Mouse (Mus musculus) heart, postnatal 25 days (tissue): ENCODE results near the gene Flad1. TPM values are rescaled to one million over a fixed set of nuclear protein-coding genes. Genes with fewer than 3 reads are reported as not detected.

Experiments
- DNase-seq: peaks from one replicate; pipeline ENCODE4 v3.0.0; 2022; ENCODE audit warnings: low spot score
- intact Hi-C: fragments of 180-260 bp; cut with DNase I; formaldehyde crosslinking; loops from one replicate; pipeline ENCODE4 v1.15.1; 2025
- total RNA-seq, 2 experiments: library from RNA; stranded (reverse); gene quantifications; 2 replicates each; pipeline ENCODE4 v1.2.3; 2021

Gene Flad1
- total RNA-seq, 2 experiments from 2014 or later = 57.5 to 60.8 TPM

DNA sequence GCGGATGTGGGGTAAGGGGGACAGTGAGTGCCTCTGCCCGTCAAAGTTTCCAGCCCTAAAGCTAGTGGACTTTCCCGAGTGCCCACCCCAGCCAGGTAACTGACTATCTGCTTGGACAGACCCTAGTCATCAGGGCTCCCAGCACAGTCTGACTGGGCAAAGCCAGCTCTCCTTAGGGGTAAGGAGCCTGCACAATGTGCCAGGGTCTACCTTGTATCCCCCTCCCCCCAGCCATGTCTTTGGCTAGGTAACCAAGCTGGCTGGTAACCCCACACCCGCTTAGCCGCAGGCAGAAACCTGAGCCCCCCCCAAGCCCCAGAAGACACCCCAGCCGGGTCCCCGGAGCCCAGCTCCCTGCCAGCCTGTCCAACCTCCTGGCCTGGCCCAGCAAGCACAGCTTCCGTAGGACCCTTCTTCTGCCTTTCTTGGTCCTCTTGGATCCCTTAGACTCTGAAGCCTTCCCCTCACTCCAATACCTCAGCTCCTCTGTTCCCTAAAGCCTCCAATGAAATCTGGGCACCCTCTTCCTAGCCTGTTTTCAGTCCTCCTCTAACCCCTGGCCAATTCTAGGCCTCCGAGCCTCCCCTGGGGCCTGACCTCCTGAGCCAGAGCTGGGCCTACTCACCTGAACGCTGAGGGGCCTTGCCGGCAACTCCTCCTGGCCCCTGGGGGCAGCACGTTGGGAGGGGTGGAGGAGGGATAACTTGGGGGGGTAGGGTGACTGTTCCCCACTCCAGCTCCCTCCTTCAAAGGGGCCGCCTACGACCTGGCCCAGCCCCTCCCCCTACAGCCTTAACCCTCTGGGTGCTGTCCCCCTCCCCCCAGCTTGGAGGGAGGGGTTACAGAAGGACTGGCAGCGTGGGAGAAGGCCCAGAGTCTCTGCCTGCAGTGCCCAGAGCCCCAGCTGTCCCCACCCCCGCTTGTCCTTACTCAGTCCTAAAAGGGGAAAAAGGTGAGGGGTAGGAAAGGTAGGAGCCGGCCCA is 24.9 kb downstream of the Flad1 start:
- no peak for DNase-seq
- intact Hi-C loops = no loop called here

DNA sequence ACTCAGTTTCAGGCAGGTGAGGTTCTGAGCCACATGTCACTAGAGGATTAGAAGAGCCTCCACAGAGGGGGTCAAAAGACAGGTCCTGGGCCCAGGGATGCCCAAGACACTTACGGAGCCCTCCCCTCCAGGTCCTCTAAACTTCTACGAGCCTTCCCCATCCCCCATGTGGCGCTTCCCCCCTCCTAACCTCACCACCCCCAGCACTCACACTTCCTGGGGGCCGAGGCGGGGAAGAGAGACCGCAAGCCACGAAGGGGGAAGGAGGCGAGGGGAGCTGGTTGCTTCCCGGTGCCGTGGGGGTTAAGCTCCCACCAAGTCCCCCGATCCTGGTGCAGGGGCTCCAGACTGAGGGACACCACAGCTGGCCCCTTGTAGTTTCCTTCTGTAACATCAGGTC is 26.2 kb downstream of the Flad1 start:
- intact Hi-C loops = no loop called here
- no peak for DNase-seq

DNA sequence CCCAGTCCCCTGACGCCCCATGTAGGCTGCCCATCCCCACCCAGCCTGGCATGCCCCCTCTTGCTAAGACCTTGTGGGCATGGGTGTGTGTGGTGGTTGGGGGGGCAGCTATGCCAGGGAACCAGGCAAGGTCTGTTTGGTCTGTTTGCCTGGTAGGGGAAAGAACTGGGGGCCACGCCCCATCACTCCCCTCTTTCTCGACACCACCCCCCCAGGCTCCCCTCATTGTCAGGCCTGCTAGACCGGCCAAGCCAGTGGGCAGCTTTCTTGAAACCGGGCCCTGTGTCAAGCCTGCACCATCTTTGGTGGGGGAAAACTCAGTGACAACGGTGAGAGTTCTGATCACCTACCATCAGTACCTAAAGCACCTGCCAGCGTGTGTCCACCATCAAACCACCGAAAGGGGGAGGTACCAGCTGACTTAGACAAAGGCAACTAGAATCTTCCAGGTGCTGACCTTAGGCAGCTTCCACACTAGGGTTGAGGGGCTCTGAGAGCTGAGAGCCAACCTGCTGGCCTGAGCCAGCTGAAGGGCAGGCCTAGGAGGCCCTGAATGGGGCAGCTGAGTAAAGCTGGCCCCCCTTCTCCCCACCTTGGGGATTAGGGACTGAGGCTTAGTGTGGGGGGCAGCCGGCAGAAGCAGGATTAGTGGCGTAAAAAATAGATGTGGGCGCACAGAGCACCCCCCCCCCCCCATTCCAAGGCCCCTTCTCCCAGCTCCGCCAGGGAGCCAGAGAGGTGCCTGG is 27.2 kb downstream of the Flad1 start:
- intact Hi-C loops = no loop called here
- no peak for DNase-seq

DNA sequence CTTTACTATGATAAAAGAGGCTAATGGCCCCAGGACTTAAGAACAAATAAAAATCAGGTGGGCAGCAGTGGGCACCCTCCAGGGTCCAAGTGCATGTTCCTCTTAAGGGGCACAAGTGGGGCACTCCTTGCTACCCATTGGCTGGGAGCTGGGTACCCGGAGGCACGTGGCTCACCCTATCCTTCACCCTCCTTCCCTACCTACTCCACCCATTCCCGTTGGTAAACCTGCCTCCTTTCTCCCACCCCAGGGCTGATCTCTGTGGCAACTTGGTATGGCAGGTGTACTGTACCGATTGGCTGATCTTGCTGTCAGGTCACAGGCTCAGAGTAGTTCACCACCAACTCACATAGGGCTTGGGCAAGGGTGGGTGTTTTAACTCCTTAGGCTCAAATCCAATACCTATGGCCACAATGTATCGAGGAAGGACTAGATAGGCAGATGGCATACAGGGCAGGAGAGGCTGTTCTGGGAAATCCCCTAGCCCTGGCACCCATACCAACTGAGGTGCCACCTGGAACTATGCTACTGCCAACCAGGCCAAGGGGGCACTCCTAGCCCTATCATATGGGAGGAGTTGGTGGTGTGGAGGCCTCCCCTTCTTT is 27.9 kb downstream of the Flad1 start:
- intact Hi-C loops = no loop called here
- no peak for DNase-seq

DNA sequence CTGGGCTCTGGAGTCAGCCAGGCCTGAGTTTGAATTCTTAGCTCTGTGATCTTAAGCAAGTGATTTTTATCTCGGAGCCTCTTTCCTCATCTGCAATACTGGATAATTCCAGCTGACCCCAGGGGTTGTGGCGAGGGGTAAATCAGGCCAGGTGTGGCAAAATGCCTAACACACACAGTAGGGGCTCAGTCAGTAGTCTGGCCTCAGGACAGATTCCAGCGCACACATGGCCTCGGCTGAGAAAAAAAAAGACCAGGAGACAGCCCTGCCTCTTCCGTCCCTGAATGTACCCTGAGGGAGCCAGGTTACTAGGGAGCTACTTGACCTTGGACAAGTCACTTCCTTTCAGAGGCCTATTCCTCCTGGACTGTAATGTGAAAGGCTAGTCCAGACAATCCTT is 28.7 kb downstream of the Flad1 start:
- no peak for DNase-seq
- intact Hi-C loops = no loop called here

DNA sequence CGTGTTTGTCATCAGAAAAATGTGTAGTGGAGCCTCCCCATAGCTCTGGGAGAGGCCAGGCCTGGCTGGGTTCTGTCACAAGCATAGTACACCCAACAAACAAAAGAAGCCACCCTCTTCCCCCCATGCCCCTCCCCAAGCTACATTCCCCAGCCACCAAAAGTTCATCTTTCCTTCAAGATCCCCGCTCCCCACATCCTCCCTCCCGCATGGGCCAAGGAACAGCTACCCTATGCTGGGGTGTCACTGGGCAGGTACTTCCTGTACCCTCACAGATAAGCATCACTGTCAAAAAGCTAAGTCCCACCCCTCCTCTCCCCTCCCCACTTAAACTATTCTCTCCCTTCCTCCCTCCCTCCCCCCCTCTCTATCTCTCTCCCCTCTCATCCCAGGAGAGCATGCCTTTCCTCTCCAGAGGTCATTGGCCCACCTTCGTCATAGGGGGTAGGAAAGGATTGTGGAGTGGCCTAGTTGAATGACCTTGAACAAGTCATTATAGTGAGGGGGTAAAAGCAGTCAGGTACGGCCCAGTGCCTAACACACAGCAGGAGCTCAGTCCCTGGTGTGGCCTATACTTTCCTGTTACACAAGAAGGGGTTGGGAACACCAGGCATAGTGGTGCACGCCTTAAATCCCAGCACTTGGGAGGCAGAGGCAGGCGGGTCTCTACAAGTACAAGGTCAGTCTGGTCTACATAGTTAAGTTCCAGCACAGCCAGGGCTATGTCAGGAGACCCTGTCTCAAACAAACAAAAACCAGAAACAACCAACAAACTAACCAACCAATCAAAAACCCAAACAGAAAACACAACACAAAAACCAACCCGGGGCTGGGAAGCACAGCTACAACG is 29.4 kb downstream of the Flad1 start:
- intact Hi-C loops = no loop called here
- no peak for DNase-seq

DNA sequence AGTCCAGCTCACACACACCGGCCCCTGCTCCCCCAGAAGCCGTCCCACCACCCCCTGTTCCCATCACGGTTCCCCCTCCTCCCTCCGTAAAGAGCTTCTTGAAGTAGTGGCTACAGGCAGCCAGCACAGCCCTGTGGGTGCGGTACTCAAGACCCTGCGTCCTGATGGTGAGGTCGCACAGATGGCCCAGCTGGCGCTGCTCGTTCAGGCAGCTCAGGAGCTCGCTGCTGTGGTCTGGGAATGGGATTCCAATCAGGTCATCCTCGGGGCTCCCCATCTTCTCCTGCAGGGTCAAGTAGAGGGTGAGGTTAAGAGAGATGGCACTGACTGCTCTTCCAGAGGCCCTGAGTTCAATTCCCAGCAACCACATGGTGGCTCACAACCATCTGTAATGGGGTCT is 30.4 kb downstream of the Flad1 start:
- no peak for DNase-seq
- intact Hi-C loops = no loop called here

DNA sequence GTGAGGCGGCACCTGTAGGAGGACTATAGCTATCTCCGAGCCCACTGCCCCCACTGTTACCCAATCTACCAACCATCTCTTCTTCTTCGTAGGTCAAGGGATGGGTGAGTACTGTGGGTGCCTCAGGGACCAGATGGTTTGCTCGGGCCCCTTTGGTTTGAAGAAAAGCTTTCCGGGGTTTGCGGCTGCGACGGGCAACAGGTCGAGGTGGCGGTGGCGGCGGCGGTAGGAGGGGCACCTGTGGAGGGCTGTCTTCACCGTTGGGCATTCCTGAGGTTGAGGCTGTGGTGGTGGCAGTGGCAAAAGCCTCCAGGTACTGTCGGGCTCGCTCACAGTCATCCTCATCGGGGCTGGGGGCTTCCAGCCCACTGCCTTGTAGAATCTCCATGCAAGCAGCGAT is 31.0 kb downstream of the Flad1 start:
- no peak for DNase-seq
- intact Hi-C loops = no loop called here

DNA sequence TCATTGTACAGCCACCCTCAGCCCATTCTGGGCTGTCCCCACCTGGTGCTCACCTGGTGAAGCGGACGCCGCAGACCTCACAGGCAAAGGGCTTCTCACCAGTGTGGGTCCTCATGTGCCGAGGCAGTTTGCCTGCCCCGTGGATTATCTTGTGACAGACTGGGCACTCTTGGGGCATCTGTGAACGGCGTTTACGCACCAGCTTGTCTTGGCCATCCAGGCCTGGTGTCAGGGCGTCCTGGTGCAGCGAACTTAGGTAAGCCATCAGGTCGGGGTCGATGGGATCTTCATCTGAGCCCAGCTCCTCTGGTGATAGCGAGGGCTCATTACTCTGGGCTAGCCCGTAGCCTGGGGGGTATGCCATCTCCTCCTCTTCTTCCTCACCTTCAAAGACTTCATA is 31.4 kb downstream of the Flad1 start:
- intact Hi-C loops = no loop called here

DNA sequence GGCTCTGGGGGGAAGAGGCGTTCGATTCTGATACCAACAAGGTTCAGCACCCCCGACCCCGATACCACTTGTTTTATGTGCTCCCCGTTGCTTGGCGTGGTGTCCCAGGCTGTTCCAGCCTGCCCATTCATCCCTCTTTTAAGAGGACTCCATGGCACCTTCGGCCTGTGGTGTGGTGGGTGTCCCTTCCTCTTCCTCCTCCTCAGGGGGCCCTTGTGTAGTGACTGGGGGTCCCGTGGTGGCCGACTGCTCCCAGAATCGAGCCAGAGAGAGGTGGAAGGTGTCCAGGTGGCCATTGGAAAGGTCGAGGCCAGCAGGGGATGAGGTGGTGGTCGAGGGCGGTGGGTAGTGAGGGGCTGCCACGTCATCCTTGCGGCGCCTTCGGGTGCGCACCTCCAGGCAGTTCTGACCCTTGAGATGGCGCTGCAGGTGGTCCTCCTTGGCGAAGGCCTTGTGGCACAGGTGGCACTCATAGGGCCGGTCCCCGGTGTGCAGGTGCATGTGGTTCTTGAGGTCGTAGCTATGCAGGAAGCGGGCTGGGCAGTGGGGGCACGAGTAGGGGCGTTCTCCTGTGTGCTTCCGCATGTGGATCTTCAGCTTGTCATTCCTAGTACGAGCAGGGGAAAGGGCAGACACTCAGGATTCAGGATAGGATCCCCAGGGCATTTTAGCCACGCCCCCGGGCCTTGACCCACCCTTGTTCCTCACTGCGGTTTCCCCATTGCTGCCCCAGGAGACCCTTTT is 32.1 kb downstream of the Flad1 start:
- intact Hi-C loops = no loop called here
- DNase-seq = no peak

More for the DNA sequence above, 31.4 kb downstream of the Flad1 start:
- no peak for DNase-seq

DNA sequence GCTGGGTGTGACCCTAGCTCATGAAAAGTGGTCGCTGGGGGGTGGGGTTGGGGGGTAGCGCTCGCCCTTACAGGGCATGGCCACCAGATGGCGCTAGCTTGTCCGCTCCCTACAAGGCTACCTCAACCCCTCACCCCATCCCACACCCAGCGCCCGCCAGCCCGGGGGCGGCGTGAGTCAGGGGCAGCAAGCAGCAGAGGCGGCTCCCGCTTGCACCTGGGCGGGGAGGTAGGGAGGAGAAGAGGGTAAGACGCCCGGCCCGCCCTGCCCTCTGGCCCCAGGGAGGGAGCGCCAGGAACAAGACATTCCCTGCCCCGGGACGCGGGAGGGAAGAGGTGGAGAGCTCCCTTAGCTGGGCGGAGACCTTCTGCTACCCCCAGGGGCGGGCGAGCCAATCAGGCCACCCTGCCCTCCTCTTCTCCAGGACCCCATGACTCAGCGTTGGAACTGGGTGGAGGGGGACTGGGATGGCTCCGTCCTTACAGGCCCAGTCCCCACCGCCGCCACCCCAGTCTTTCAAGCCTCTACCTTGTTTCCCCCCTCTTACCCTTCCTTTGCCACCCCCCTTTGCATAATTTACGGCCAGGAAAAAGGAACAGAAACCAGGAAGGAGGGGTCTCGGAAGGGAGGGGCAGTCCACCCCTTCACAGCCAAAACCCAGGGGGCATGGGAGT is 33.1 kb downstream of the Flad1 start:
- DNase-seq = peak; percentile 76
- intact Hi-C loops = loop anchor here (1.0 kb wide), 1 partner anchor 106 kb away; no protein-coding TSS in a partner anchor

DNA sequence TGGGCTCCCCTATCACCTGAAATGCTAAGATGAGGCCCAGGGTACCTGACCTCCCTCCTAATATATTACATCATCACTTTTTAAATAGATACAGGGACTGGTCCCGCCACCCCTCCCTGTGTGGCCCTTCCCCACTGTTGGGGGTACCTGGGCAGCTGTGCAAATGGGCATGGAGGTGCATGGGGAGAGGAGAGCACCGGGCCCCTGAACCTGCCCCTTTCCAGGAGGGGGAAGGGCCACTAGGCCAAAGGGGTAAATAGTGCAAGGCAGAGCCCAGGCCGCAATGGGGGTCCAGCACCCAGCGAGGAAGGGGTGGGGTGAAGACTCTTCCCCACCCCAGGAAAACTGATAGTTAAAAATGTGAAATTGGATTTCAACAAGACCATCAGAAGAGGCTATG is 33.8 kb downstream of the Flad1 start:
- DNase-seq = no peak
- intact Hi-C loops = loop anchor here (1.0 kb wide), 1 partner anchor 106 kb away; no protein-coding TSS in a partner anchor

DNA sequence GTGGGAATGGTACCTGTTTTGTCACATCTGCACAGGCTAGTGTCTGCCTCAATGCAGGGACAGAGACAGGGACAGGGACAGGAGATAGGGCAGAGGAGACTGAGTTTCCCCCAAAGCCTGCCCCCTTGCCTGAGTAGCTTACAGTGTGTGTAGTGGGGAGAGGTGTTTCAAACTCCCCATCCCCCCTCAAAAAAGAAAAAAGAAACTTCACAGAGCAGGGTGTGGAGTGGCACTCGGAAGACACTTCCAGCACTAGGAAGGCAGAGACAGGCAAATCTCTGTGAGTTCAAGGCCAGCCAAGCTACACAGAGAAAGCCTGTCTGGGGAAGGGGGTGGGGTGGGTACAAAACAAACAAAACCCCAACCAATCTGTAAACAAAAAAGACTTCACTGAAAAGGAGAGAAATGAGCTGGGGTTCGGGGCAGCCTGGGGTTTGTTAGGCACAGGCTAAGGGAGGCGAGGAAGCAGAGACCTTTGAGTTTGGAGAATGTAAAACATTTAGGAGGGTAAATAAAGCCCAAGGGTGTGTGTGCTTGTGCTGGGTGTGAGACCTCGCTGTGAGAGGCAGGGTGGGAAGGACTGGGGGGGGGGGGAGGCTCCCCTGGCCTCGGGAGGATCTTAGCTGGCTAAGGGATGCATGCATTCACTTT is 38.0 kb downstream of the Flad1 start:
- intact Hi-C loops = no loop called here
- no peak for DNase-seq

DNA sequence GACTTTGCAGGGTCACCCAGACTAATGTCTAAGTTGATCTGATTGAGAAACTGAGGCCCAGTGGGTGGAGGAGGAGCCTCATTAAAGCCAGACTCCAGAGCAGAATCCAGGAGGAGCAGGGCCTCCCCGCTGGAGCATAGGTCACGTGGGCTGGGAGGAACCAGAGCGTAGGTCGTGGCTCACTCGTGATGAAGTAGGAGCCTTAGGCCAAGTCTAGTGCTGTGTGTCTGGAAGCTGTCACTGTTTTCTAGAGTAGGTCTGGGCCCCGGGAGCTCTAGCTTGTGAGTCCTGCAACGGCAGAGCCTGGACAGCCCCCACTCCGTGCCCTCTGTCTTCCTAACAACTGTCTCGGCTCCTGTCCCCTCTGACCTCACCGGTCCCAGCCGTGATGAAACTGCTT is 44.3 kb downstream of the Flad1 start:
- DNase-seq = no peak
- intact Hi-C loops = no loop called here

DNA sequence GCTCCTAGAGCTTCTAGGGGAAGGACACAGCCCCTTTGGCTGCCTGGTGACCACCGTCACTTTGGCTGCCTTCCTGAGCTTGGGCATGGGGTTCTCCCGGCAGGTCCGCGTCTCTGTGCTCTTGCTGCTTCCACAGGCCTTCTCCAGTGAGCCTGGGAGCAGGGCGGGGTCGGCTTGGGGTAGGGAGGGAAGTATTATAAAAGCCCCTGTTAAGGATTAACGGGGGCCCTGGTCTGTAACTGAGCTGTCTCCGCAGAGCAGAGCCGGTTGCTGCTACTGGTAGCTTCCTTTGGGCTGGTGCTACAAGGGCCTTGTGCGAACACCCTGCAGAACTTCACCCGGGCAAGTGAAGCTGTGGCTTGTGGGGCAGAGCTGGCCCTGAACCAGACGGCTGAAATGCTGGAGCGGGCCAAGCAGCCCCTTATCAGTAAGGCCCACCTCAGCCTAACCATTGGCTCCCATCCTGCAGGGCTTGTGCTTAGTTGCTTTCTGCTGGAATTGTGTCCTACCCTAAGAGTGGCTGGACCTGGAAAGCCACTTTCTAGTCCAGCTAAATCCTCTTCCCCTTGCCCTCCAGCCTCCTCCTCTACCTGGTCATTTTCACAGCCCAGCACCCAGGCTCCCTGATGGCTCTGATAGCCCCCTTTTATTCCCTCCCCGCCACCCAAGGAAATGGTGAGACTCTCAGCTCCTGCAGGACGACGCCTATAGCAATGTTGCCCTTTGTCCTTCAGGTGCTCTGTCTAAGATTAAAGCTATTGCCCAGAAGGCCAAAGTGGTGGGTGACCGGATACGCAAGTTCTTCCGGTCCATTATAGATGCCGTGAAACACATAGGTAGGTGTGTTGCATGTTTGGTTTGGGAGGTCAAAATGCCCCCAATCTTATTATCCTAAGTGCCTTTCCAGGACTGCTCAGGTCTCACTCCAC is 45.9 kb downstream of the Flad1 start:
- DNase-seq = no peak
- intact Hi-C loops = no loop called here

DNA sequence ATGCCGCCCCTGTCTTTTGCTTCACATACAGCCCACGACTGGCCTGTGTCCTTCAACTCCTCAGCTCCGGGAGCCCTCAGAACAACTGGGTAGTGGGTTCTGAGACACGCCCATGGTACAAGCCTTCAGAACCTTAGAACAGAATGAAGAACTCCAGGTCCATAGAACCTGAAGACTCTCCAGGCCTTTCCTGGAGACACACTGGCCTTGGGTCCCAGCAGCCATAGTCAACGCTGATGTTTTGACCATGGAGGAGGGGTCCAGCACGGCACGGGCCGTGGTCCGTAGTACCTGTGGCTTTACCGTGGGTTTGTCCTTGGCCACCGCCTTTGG is 46.6 kb downstream of the Flad1 start, which contains the start of gene Dcst1:
Gene Dcst1 (minus strand): TSS at position 101 of the 333 bp plus-strand sequence.
- intact Hi-C loops = no loop called here
- DNase-seq = no peak

DNA sequence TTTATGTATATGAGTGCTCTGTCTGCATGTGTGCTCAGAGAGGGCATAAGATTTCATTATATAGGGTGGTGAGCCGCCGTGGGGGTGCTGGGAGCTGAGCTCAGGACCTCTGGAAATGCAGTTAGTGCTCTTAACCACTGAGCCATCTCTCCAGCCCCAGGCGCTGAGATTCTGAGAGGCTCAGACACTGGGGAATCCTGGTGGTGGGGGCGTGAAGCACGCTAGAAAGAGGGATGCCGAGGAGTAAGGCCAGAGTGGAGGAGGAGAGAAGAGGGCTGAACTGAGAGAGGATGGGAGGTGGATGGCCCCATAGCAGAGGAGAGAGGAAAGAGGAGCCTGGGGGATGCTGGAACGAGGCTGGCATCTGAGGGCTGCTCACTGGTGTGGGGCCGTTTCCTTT is 47.0 kb downstream of the Flad1 start:
- intact Hi-C loops = no loop called here
- DNase-seq = no peak
